Mouse (Mus musculus) cerebellum, adult 9-11 months (tissue): Measurements from ENCODE around the gene Nr6a1.

Experiments
- DNase-seq: peaks from one replicate; pipeline ENCODE4 v3.0.0; 2022

Gene Nr6a1

DNA sequence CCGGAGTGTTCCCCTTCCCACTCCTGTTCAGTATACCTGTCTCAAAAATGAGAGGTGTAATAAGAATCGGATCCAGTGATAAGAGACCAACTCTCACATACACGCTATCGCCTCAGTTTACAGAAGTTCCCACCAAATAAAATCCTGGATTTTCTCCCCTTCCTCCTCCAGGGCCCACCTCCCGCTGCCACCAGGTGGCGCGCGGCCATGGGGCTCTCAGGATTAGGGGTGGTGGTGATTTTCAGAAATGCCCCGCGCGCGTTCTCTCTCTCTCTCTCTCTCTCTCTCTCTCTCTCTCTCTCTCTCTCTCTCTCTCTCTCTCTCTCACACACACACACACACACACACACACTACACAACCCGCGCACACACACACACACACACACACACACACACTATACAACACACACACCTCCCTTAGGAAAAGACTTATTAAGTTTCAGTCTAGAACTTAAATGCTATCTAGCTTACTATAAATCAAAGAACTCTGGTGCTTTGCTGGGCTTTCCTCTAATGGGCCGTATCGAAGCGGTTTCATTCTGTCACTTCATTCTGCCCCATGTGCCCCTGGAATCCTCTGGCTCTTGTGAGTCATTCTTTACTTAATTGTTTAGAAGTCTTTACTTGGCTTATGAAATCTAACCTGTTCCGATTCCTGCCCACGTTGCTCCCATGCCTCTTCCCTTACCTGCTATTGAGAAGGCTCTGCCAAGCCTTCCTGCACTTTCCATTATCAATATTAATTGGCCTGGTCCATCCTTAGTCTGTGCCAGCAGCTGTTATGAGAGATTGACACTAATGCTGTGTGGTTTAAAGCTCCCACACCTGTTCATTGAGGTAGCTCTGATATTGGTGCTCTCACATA is at the start of gene Nr6a1:
Nr6a1 (minus strand) TSS at position 574 of the 865 bp plus-strand sequence.
- DNase-seq, result peak; percentile 61

DNA sequence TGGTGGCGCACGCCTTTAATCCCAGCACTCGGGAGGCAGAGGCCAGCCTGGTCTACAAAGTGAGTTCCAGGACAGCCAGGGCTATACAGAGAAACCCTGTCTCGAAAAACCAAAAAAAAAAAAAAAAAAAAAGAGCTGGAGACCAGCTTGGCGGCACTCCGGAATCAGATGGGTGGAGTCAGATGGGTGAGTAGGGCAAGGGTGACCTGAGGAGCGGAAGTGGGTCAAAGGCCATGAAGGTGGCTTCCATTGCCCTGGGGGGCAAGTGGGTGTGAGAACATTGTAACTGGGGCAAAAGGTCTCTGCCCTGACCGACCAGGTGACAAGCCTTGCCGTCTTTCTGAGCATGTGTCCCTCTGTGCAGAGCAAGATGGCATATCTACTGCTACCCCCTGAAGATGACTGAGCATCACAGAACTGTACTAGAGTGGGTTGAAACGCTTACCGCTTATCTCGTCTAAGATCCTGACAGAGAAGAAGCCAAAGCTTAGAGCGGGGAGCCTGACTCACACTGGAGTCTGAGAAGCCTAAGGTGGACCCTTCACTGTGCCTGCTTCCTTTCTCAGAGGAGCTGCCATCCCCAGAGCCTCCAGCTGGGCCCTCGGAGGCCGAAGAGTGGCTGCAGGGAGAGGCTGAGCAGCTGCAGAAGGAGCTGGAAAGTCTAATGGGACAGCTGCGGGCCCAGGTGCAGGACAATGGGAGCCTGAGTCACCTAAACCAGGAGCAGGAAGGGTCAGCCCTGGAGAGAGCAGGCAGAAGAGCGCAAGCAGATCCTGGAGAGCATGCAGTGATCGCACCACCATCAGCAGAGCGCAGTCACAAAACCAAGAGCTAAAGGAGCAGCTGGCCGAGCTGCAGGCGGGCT is 48.7 kb upstream of the Nr6a1 start:
- DNase-seq, result no peak

DNA sequence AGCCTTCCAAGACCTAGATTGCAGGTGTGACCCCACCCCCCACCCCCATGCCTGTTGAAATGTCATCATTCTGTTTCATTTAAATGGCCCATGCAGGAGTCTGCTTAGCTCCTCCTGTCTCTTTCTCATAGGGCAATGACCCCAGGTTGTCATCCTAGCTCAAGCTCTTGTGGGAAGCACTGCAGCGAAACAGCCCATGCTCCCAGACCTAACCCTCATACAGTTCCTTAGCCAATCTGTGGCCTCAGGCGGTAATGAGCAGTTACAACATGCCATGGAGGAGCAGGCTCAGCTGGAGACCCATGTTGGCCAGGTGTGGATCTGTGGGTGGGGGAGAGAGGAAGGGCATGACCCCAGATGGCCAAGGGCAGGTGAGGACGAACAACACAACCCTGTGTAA is 47.7 kb upstream of the Nr6a1 start:
- no peak for DNase-seq

DNA sequence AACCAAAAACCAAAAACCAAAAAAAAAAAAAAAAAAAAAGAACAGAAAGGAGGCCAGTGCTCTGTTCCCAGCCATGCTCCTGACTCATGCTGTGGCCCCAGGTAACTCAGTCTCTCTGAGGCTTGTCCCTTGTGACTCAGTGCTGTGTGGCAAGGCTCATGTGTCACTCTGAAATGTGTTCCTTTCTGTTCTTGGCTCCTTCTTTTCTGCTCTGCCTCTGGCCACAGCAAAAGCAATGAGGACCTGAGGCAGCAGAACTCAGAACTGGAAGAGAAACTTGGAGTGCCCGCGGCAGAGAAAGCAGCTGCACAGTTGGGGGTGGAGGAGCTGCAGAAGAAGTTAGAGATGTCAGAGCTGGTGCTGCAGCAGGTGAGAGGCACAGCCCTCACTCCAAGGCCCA is 46.7 kb upstream of the Nr6a1 start:
- DNase-seq, result no peak

DNA sequence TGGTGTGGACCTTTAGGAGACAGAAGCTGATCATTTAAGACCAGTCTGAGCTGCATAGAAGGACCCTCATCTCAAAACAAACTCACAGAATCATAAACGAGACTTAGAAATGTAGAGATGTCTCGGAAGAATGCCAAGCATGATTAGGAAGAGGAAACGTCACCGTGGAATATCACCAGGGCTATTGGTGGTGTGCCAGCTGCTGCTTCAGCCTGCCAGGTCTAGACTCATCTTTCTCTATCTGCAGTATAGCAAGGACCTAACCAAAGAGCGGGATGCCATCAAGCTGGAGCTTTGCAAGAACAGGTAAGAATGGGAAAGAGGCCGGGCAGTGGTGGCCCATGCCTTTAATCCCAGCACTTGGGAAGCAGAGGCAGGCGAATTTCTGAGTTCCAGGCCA is 46.2 kb upstream of the Nr6a1 start:
- DNase-seq, result no peak

DNA sequence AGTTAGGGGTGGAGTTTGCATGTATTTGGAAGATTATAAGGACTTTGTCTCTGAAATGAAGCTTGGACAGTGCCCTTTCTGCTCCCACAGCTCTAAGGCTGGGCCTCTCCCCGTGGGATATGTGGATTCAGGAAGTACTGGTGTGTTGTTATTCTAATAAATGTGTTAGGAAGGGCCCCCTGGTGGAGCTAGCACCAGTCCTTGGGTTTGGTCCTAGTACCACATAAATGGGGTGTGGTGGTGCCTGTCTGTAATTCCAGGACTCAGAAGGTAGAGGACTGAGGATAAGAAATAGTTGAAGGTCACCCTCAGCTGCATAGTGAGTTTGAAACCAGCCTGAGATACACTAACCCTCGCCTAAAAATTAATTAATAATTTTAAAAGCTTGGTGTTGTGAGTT is 45.7 kb upstream of the Nr6a1 start:
- DNase-seq, result no peak

DNA sequence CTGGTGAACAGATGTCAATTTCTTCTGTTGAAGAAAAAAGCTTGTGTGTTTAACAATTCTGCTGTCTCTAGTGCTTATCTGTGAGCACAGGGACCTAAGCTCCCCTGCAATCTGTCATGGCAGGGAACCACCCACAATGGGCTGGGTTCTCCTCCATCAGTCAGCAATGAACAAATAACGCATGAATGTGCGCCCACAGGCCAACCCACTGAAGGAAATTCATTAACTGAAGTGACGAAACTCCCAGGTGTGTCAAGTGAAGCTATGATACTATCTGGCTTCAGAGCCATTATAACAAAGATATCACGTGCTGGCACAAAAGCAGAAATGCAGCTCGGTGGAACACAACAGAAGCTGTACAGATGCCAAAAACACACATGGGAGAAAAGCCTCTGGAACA is 42.6 kb upstream of the Nr6a1 start:
- no peak for DNase-seq

DNA sequence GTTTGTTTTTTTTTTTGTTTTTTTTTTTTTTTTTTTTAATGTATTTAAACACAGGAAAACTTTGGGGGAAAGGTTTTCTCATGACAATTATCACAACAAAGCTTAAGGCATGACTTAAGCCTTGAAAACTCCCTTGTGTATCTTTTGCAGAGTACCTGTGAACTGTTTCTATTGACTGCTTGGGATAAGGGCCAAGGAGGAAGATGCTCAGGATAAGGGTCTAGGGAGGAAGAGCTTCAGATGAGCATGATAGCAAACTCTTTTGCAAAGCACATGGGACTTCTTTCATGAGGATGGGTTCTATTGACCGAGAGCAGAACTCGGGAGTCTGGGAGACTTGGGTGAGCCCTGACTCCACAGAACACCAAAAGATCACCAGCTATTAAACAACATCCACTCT is 42.2 kb upstream of the Nr6a1 start:
- DNase-seq, result no peak

DNA sequence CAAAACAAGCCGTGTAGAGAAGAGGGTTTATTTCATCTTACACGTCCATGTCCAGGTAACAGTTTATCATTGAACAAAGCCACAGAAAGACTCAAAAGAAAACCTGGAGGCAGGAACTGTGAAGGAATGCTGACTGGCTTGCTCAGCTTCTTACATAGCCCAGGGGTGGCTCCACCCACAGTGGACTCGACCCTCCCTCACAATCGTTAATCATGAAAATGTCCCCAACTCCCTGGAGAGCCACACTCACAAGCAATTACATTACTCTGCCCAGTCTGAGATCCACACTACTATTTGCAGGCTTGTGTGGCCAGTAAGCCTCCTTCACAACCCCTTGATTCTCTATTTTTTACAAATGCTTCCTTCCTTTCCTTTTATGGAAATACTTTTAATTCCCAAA is 36.7 kb upstream of the Nr6a1 start:
- DNase-seq, result no peak

DNA sequence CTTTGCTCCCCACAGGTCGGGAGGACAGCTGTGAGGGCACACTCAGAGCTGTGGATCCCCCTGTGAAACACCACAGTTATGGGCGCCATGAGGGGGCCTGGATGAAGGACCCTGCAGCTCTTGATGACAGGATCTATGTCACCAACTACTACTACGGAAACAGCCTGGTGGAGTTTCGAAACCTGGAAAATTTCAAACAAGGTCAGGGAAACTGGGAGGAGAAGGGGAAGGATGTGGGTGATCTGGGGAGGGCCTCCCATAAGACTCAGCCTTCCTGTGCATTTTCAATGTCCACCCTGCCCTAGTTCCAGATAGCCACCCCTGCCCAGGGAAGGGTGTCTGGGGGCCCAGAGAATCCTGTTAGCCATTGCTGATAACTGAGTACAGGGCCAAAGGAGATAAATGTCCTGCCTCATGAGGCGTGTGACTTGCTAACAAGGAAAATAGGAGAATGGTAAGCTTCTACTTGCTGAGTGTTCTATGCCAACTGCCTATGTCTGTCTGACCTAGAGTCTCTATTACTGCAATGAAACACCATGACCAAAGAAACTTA is 30.3 kb upstream of the Nr6a1 start:
- DNase-seq, result no peak

DNA sequence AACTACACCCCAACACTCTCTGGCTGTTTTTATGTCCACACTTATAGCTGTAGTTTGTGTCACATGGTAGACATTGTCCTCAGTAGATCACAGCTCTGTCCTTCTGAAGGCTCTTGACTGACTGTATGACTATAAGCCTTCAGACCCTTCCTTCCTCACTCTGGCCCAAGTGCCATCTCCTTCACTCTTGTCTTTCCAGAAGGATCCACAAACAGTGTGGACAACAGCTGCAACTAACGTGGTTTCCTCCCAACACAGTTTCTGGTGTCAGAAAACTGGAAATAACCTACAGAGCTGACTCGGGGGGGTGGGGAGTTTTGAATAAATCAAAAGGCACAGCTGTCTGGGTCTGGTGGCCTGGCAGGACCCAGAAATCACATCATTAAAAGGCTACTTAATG is 28.6 kb upstream of the Nr6a1 start:
- no peak for DNase-seq

DNA sequence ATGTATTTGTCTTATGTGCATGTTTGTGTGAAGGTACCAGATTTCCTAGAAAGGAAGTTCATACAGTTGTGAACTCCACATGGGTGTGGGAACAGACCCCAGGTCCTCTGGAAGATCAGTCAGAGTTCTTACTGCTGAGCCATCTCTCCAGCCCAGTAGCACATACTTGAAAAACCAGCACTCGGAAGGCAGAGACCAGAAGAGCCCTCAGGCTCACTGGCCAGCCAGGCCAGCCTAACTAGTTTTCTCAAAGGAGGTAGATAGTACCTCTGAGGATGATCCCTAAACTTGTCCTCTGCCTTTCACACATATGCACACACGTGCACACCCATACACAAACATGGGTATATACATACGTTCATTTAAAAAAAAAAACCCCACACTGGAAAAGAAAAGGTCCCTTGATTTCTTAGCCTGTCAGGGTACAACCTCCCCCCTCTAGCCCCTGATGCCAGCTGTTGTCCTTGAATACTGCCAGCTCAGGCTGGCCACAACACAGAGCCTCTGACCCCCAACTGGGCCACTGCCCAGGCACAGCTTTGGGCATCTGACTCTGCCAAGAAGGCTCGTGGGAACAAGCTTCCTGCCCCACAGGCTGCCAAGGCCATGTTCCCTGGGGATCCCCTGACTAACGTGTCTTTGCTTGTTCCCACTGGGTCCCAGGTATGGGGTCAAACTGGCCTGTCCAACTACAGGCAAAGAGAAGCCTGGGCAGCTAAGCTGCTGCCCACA is 25.8 kb upstream of the Nr6a1 start:
- DNase-seq, result peak; percentile 29

DNA sequence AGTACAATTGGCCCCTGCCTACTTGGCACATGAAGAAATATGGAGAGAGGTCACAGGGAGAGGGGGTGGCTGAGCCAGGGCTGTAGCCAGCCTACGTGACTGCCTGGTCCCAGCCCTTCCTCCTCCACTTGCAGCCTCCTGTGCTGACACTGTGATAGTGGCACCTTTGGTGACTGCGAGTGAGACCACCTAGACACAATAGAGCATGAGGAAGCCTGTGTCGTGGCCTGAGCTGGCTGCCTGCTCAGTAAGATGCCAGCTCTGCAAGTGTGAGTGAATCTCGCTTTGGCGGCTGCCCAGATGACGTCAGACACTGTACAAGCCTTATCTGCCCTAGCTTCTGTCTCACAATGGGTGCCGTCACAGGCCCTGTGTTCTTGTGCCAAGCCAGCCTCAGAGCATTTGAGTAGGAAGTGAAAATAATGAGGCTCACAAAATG is 22.8 kb upstream of the Nr6a1 start:
- peak; percentile 84 for DNase-seq

DNA sequence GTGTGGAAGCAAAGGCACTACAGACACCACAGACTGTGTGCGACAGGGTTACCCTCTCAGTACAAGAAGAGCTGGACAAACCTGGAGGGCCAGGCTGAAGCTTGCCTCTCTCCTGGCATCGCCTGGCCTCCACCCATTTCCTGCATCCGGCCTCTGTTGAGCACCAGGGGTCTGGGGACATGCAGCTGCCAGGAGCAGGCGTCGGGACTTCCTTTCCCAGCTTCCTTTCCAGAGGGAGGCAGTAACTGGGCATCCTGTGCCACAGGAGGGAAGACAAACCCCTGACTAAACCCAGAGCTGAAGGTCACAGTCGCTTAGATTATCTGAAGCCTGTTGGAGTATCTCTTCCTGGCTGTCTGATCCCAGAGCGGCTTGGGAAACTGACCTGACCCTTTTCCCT is 20.1 kb upstream of the Nr6a1 start:
- no peak for DNase-seq

DNA sequence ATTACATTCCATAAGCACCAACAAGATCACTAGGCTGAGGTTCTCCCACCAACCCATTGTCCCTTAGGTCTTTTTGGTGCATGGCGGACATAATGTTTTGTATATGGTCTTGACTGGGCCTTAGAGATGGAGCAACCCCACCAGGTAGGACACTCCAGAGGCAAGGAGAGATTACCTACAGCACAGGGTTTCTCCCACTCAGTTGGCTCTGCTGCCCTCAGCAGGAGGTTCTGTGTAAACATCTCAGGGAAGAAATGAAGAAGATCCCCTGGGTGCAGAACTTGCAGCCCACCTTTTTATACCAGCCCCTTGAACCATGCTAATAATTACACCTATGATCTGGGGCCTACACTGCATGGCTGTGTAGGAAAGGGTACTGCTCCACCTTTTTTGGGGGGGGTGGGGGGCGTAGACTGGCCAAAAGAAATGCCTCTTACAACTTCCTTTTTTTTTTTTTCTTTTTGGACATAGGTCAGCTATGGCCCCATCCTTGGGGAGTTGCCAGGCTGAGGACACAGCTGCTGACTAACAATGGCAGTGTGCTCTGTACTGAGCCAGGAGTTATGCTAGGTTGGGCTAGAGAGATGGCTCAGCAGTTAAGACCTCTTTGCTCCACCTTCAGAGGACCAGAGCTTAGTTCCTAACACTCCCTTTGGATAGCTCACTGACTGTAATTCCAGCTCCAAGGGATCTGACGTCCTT is 17.1 kb upstream of the Nr6a1 start:
- DNase-seq, result no peak

DNA sequence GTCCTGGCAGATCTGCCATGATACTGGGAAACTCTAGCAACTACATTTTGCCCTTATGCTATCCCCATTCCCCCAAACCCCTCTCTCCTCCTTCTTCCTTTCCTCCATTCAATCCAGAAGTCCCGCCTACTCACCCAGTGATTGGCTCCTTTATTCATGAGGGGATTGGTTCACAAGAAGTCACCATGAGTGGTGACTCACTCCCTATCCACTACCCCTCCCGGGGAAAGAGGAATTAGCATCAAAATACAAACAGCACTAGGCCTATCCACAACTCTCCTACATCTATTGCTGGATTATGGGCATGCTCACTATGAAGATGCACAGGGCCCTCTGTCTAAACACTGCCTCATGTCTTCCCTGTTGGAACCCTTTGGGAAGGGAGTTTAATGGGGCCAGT is 16.5 kb upstream of the Nr6a1 start:
- no peak for DNase-seq

DNA sequence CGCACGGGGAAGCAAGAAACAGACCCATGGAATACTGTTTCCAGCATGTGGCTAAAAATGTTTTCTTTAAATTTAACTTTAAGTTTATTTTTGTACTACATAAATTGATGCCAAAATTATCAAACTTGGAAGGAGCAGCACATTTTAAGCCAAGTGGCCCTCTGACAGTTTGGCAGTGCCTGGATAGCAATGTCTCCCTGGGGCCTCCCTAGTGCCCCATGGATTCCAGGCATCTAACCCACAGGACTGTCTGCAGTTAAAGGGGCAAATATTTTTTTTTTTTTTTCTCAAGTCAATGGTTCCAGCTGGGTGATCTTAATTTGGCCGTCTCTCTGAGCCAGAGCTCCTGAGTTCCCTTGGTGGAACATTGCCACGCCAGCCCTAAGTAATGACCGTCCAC is 15.7 kb upstream of the Nr6a1 start:
- DNase-seq, result no peak

DNA sequence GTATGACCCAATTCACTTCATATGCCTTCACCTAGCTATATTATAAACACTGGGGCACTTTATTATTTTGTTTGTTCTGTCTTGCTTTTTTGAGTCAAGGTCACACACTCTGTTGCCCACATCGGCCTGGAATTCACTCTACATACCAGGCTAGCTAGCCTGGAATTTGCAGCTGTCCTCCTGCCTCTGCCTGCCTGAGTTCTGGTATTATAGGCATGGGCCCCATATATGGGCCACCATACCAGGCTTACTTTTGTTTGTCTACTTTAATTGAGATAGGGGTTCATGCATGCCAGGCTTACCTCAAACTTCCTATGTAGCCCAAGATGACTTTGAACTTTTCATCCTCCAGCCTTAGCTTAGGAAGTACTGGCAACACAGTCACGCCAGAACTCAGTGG is 14.4 kb upstream of the Nr6a1 start:
- no peak for DNase-seq

DNA sequence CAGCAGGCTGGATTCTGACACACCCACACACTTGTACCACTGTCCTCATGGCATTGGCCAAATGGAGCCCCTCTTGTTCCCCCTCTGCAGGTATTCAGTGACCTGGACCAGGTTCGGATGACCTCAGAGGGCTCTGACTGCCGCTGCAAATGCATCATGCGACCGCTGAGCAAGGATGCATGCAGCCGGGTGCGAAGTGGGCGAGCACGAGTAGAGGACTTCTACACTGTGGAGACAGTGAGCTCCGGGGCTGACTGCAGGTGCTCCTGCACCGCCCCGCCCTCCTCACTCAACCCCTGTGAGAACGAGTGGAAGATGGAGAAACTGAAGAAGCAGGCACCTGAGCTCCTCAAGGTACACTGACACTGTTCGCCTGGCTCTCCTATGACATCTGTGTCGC is 13.9 kb upstream of the Nr6a1 start:
- DNase-seq, result no peak

DNA sequence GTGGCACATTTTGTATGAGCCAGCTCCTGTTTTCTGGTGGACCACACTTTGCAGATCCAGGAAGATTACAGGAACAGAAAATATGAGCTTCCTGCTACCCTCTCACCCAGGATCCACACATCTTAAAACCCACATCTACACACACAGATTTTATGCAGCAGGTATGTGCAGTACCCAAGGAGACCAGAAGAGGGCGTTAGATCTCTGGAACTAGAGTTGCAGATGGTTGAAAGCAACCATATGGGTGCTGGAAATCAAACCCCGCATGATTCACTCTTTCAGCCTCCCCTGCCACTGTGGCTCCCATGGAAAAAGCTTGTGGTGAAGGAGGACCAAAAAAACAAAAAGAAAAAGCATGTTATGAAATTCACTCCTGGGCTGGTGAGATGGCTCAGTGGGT is 11.6 kb upstream of the Nr6a1 start:
- no peak for DNase-seq

DNA sequence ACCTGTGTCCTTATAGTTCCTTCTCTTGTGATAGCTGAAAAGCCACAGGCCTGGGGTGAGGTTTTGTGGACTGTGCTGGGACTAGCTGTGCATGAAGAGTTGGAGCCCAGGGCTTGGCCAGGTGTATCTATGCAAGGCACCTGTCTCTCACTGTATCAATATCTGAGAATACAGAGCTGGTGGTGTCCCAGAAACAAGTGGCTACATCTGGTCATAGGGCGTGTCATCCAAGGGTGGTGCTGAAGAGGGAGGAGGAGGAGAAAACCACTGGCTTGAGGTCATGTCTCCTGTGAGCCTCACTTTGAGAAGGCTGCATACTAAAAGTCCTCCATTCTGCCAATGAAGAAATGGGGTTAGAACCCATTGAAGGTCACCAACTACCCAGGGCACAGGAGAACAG is 10.5 kb upstream of the Nr6a1 start:
- DNase-seq, result no peak

DNA sequence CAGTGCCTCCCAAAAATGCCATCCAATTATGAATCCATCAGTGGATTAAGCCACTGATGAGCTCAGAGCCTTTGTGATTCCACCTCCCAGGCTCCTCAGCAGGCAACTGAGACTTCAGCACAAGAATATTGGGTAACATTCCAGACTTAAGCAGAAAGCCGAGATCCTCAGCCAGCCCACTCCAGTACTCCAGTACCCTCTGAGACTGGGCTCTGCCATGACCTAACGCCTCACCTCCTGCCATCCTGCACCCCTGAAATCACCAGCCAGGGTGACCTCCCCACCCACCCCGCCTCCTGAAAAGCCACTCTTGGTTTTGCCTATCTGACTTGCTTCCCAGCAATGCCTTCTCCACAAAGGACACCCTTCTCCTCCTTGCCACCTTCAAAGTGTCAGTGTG is 9.9 kb upstream of the Nr6a1 start:
- no peak for DNase-seq
